Mouse (Mus musculus): ENCODE data around the gene Arhgef10l.

The Arhgef10l gene

DNA sequence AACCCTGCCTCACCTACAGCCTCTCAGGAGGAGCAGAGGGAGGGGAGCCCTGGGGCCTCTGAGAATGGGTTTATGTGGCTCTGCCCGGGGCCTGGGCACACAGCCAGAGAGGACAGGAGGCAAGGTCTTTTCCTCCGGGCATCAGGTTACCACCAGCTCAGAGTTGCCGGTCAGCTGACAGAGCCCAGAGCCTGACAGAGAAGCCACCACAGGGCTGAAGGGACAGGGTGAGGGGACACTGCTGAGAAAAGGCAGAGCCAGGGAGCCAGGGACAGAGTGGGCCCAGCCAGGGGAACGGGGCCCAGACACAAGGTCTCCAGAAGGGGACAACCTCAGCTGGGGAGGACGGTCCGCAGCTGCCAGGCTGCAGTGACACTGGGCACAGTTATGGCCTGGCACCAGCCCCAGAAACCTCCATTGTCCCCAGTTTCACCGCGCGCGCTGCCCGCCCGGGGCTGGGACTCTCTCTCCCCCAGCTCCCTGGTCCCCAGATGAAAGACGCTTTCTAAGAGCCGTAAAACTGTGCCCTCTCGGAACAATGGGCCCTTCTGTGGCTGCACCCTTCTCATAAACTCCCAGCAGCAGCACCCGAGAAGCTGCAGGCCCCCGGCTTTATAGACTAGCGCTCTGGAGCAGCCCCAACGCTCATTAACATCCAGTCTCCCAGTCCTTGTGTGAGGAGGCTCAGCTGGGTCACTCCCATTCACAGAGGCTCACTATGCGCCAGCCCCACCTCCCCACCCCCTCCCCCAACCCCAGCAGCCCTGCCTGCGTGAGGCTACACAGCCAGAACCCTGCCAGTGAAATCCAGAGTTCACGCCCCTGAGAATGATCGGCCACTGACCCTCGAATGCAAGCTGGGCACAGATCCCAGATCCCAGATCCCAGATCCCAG is 7.9 kb downstream of the Arhgef10l start:
- peak; percentile 59 for DNase-seq

DNA sequence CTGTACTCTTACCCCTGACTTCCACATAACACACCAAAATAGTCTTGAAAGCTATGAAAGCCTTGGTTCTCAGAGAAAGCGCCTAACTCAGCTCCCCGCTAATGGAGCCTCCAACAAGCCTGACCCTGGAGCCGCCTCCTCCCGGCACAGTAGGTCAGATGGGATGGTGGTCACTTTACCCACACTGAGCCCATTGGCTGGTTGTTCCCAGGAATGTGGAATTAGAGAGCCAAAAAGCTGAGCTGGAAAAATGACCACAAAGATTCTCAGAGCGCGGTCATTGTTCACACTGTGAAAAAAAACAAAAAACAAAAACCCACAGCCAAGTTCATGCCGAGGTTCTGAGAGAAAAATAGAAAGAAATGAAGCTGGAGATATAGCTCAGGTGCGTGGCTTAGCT is 9.3 kb downstream of the Arhgef10l start:
- no peak for DNase-seq

DNA sequence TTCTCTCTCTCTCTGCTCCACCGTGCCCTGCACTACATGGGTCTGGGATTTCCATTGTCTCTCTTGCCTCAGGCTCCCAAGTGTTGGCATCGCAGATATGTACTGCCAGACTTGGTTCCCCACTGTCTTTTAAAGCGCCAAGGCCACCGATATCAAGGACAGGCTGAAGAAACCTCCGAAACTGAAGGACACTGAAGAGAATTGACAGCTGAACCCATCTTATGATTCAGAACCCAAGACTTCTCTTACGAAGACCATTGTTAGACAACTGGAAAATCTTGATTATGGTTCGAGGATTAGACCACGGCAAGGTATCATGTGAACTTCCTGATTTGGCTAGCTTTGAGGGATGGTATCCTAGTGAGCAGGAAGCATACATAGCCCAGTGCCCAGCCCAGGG is 11.0 kb downstream of the Arhgef10l start:
- no peak for DNase-seq

DNA sequence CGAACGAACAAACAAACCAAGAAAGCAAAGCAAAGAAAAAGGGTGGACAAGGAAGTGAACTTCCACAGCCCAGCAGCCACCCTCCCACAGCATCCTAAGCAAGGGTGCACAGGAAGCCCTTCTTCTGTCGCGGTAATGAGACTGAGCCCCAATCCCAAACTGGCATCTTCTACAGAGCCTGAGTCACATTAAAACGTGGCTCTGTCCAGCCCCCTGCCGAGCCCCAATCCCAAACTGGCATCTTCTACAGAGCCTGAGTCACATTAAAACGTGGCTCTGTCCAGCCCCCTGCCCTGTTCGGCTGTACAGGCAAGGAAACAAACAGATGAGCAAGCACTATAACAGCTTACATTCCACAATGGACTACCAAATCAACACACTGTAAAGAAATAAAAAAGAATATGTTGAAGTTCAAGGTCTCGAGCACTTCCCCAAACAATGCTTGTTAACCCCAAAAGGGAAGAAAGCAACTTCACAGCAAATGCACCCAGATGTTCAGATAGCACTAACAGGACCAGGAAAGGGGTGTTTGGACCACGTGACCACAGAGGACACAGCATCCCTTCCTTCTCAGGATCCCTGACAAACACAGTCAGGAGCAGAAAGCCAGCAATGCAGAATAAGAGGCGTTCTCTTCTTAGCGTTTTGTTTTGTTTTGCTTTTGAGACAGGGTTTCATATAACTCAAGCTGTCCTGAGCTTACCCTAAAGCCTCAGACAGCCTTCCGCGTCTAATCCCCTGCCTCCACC is 11.8 kb downstream of the Arhgef10l start:
- DNase-seq, result no peak

DNA sequence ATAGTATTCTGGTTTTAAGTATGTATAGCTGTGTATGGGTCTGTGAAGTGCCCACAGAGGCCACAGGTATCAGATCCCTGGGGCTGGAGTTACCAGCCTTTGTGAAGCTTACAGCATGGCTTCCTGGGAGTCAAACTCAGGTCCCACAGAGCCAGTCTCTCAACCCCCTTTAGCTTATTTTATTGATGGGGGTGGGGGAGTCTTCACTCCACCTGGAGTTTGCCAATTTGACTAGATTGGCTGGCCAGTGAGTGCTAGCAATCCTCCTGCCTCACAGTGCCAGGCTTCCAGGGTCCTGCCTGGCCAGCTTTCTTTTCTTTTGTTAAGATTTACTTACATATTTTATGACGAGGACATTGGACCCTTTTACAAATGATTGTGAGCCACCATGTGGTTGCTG is 16.1 kb downstream of the Arhgef10l start:
- no peak for DNase-seq

DNA sequence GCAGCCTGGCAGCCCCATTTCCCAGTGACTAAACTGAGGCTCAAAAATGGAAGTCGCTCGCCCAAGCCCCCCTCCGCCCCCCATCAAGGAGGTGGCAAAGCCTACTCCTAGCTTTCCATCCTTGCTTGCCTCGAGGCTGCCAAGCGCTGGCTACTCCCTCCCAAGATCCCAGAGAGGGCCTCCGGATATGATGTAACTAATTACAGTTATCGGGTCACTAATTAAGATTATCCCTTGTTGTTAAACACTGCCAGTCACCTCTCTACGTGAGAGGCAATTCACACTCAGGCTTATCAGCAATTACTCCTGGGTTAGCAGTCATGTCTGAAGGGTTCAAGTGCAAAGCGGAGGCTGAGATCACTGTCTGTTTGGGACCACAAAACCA is 16.6 kb downstream of the Arhgef10l start:
- DNase-seq, result peak; percentile 45

DNA sequence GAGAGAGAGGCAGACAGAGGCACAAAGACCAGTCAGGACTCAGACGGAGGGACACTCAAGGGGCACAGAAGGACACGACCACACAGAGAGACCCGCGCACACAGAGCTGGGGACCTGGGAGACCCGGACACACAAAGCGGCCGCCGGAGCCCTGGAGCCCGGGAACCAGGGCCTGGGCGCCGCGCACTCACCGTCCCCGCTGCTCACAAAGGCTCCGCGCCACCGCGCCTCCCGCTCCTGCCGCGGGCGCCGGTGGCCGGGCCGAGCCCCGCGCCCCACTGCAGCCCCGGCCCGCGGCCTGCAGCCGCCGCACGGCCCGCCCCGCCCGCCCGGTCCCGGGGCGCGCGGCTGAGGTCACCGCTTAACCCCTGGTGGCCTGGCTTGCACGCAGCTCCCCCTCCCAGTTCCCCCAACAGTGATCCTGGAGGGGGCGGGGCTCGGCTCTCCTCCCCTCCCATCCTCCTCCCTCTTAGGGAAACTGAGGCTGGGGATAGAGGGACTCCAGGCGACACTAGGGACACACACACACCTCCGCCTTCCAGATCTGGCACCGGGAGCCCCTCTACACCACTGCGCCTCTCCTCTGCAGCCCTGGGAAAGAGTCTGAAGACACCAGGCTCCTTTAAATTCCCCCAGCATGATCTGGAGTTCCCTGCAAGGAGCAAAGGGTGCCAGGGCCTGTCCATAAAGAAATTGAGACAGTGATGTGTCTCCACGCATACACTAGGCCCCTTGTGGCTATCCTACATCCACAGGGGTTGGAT is 17.2 kb downstream of the Arhgef10l start:
- DNase-seq, result peak; percentile 69

DNA sequence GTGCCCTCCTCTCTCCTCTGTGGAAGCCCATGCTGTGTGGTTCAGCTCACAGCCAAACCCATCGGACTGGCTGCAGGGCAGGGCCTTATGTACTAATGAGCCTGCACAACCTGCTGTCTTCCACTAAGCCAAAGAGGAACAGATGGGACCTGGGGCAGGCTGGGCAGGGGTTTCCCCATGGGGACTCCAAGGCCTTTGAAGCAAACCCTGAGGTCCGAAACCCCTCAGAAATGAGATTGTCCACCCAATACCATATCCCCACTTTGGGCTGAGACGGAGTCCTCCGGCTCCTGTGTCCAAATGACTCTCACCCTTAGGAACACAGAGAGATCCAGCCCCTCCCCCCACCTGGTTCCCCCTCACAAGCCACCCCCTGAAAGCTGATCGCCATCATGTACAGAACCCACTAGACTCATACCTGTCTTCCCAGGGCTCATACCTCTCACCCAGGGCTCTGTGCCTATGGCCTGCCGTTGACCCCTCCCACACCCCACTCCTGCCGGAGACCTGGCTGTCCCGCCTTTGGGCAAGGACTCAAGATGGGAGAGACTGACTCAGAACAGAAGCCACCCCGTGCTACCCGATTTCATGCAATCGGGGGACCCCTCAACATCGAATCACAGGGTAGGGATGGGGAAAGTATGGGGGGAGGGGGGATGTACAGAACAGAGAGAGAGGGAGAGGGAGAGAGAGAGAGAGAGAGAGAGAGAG is 17.9 kb downstream of the Arhgef10l start:
- DNase-seq, result peak; percentile 58

DNA sequence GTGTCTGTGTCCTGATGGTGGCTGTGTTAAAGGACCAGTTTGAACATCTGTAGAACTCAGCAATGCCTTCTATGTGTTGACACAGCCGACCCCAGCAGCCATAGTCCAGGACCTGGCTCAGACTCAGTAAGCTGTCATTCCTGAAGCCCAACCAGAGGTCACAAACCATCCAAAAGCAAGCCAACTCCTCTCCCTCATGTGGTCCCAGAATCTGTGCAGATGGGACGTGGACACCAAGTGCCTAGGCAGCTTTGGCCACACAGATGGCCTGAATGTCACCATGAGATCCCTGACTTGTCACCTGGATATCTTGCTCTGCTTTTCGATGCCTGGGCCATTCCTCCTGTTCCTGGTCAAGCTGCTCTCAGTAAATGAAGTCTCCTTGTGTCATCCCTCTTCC is 20.2 kb downstream of the Arhgef10l start:
- DNase-seq, result no peak

DNA sequence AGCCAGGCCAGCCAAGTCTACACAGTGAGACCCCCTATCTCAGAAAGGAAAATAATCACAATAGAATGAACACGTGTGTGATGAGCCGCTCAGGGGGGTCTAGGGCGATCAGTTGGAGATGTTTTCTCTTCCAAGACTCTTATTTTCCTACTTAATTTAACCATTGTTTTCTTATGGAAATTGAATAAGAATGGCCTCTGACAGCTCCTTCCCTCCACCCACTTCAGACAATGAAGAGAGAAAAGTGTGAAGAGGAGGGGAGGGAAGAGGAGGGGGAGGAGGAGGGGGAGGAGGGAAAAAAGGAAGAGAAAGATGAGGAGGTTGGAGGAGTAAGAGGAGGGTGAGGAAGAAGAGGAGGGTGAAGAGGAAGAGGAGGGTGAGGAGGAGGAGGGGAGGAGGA is 21.1 kb downstream of the Arhgef10l start:
- DNase-seq, result no peak

DNA sequence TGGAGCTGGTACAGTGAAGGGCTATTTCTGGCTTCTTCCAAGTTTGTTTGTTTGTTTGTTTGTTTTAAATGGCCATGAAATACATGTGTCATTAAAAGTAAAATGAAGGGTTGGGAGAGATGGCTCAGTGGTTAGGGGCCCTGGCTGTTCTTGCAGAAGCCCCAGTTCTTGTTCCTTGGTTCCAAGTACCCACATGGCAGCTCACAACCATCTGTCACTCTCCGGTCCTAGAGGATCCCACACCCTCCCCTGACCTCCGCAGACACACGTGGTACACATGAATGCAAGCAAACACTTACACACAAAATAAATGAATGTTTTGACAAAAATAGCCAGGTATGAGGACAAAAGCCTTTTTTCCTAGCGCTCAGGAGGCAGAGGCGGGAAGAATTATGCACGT is 21.5 kb downstream of the Arhgef10l start:
- DNase-seq, result no peak

DNA sequence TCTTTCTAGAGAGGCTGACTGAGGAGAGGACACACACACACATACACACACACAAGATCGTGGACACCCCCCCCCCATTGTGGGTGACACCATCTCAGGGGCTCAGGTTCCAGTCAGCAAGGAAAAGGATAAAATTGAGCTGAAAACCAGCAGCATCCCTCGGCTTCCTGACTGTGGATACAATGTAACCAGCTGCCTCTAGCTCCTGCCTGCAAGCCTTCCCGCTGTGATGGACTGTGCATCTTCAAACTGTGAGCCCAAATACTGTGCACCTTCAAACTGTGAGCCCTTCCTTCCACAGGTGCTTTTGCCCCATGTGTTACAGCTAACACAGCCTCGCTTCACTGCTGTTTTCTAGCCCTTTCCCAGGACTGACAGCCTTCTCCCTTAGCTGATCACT is 23.4 kb downstream of the Arhgef10l start:
- DNase-seq, result no peak

DNA sequence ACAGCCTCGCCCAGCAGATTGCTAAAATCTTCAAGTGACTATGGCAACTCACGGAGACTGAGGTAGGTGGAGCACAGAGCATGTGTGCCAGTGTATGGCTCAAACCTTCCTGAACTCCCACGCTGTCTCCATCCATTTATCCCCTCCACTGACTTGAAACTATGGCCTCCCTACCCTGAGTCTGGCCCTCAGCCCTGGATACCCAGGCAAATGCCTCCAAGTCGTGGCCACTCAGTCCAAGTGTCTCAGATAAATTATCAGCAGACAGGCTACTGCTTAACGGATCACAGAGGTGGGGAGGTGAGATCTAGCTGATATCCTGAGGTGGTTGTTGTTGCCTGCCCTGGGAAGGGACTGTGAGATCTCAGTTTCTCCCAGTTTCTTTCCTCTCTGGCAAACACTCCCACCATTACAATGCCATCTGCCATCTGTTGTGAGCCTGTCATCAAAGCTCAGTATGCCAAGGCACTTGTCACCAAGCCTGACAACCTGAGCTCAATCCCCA is 24.3 kb downstream of the Arhgef10l start:
- no peak for DNase-seq

DNA sequence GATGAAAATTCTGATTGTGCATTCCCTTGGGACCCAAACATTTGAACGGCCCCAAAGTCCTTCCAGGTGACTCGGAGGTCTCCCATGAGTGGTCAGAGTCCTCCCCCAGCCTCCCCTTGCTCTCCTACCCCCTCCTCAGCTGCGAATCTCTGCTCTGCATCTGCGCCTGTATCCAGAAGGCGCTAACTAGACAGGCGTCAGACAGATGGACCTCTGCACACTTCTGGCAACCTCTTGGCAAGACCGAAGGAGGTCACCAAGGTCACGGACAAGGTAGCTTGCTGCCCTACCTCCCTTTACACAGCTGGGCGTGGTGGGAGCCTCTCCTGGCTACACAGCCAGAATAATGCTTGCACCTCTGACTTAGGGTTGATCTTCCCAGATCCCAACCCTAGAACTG is 25.1 kb downstream of the Arhgef10l start:
- DNase-seq, result no peak

DNA sequence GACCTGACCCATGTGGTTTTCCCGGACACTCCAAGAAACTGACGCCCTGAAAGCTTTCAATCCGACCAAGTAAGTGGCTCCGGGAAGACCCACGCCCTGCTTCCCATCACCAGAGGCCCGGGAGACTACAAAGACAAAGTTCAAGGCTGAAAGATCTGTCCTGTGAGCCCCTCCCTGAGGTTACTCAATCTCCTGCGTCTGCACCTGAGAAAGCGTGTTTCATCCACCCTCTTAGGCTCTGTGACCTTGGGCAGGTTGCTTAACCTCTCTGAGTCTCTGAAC is 25.6 kb downstream of the Arhgef10l start:
- no peak for DNase-seq

DNA sequence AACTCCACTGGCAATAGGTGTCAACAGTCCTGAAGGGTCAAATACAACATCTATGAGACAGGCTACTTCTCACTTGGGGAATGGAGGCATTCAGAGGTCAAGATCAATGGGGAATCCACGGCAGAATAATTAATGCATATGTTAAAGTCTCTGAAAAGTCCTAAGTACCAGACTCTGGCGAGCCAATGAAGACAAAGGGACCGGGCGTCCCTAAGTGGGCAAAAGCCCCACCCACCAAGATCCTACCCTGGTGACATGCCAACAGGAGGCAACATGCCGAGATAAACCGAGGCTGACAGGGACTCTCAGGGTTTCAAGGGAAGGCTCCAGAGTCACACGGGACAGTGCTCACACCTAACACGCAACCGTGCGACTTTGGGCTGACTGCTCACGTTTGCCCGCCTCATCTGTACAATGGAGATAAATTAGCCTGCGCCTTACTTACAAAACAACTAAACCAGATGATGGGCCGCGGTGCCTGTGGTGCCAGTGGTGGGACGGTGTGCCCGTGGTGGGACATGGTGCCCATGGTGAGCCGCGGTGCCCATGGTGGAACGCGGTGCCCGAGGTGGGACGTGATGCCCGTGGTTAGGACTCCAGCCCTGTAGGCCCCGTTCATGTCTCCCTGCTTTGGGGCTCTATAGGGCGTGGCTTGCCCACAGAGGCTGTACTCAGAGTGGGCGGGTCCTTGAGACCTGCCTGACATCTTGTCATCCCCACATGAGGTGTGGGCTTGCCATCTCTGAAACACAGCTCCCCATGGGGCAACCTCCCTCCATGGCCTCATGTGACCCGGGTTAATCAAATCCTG is 26.2 kb downstream of the Arhgef10l start:
- no peak for DNase-seq

DNA sequence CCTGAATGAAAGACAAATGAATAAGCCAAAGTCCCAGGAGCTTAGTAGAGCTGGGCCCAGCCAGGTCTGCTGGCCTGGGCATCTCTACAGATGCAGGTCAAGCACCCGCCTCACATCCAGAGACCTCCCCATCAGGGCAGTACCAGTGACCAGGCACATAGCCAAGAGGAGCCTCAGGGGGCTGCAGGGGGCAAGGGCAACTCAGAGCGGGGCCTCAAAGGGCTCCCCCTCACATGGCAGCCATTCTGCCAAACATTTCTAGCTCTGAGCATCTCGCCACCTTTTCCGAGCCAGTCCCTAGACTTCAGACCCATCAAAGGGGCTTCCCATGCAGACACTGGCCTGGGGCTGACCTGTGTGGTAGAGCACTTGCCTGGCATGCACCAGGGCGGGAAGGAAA is 27.2 kb downstream of the Arhgef10l start:
- no peak for DNase-seq

DNA sequence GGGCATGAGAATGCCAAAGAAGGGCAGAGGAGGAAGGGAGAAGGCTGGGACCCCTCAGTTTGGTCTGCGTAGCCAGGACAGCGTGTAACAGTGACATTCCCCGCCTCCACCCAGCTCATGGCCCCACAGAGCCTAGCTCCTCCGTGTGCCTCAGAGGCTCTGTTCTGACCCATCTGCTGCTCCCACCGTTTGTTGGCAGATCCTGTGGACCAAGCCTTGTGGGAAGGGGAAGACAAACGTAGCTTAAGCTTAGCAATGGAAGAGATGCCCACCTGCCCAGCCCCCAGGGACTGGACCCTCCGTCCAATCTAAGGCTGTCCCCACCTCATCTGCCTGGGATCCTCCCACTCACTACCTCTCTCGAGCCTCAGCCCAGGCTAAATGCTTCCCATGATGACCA is 28.5 kb downstream of the Arhgef10l start:
- no peak for DNase-seq

DNA sequence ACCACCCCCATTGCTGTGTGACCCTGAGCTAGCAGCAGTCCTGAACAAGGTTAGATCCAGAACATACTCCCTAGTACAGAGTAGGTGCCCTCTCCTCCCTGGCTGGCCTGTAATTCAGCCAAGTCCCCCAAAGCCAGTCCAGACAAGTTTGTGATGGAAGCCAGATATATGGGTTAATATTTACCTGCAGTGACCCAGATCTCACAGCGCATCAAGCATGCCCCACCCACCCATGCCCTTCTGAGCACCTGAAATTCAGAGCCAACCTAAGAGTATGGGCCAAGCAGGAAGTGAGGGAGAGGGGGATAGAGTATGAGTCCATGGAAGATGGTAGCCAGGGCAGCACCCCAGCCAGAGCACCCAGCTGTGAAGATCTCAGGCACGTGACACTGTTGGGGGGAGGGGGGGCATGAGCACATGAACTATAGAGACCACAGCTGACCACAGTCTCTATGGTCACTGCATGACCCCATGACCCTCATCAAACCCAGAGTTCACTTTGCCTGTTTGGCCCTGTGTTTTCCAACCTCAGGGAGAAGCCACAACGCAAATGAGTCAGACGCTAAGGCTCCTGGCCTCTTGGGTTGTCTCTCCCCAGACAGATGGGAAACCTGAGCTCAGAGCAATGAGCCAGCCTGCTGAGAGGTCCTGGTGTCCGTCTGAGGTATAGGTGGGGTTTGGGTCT is 29.4 kb downstream of the Arhgef10l start:
- DNase-seq, result no peak

DNA sequence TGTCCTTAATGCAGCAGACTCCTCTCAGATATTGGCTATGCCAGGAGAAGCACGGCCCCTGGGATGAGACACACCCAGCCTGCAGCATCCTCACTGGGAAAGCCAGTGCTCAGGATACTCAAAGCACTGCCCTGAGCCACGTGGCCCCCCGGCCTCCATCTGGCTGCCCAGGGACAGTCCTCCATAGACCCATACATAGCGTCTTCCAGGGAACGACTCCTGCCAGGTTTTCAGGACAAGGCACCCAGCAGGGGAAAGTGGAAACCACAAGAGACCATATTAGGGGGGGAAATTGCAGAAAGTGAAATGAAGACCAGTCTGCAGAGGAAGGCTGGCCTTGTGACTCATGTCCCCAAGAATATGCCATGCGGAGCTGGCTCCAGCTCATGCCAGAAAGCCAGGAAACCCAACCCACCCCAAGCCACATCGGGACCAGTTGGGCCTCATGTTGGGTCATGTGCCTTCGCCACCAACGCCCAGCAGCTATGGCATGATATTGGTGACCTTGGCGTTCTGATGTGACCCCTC is 30.9 kb downstream of the Arhgef10l start:
- DNase-seq, result no peak

DNA sequence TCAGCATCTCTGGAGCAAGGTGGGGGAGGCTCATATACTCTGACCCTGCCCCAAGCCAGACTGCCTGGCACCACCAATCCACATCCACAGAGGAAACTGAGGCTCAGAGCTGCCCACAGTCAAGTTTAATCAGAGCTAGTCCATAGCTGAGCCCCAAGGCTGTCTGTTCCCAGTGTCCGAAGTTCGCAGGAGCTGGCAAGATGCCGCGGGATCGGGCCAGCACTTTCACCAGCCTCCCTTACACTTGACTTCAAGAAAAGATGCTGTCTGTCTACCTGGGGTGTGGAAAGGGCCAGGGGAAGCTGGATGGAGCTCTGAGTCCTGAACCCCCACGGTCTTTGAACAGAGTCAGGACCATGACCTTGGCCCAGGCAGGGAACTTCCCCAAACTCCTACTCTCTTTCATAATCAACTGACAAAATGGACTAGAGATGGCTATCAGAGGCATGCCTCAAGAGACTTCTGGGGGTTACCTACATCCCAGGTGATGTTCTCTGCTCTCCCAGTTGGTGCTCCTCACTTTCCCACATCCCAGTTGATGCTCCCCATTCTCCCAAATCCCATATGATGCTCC is 34.4 kb downstream of the Arhgef10l start:
- no peak for DNase-seq

Data from lung, postnatal 10 days (tissue).